Mouse (Mus musculus) forebrain, embryonic 15.5 days (tissue): ENCODE measurements around the gene Chn2. TPM values are rescaled to one million over a fixed set of nuclear protein-coding genes. Genes with fewer than 3 reads are reported as not detected.

Source experiments
- ATAC-seq: fragments of 200-750 bp; cut with Nextera tagmentation; replicated peaks from 2 replicates; pipeline ENCODE4 v1.8.0; 2017; ENCODE audit warnings: mild to moderate bottlenecking, moderate TSS enrichment, moderate library complexity
- H3K27ac ChIP-seq: fragments of 300-500 bp; sonication (generic); replicated peaks from 2 replicates; pipeline ENCODE4 v1.5.1; 2015; ENCODE audit warnings: mild to moderate bottlenecking, inconsistent platforms
- H3K27me3 ChIP-seq: fragments of 300-500 bp; sonication (generic); 2 replicates; pipeline ENCODE4 v1.6.1; 2015; ENCODE audit warnings: inconsistent platforms
- H3K36me3 ChIP-seq: fragments of 300-500 bp; sonication (generic); 2 replicates; pipeline ENCODE4 v1.6.1; 2015; ENCODE audit warnings: mild to moderate bottlenecking, inconsistent platforms
- H3K4me1 ChIP-seq: fragments of 300-500 bp; sonication (generic); 2 replicates; pipeline ENCODE4 v1.6.1; 2015; ENCODE audit warnings: inconsistent platforms
- H3K4me2 ChIP-seq: fragments of 300-500 bp; sonication (generic); replicated peaks from 2 replicates; pipeline ENCODE4 v1.6.1; 2015; ENCODE audit warnings: mild to moderate bottlenecking, inconsistent platforms
- H3K4me3 ChIP-seq: fragments of 300-500 bp; sonication (generic); 2 replicates; pipeline ENCODE4 v1.5.1; 2015; ENCODE audit warnings: mild to moderate bottlenecking, inconsistent platforms
- H3K9ac ChIP-seq: fragments of 300-500 bp; sonication (generic); replicated peaks from 2 replicates; pipeline ENCODE4 v1.6.1; 2015; ENCODE audit warnings: mild to moderate bottlenecking, inconsistent platforms
- H3K9me3 ChIP-seq: fragments of 300-500 bp; sonication (generic); 2 replicates; pipeline ENCODE4 v1.6.1; 2016; ENCODE audit warnings: inconsistent platforms
- WGBS: fragments of 180-500 bp; shearing (Covaris S2); methylation state at CpG from one replicate; pipeline ENCODE4 v1.1.7; 2015; ENCODE audit warnings: mixed read lengths; 5-methylcytosine and 5-hydroxymethylcytosine counted together
- polyA plus RNA-seq: library from polyadenylated mRNA; unstranded; fragments of >200 nt; fragmentation: Nextera tagmentation; extraction: Ambion mirVana; gene quantifications from 2 replicates; pipeline ENCODE4 v1.2.1, GENCODE M21; 2015

Chn2 gene
- polyA plus RNA-seq, 1 experiment from 2014 or later: 46.2 TPM

DNA sequence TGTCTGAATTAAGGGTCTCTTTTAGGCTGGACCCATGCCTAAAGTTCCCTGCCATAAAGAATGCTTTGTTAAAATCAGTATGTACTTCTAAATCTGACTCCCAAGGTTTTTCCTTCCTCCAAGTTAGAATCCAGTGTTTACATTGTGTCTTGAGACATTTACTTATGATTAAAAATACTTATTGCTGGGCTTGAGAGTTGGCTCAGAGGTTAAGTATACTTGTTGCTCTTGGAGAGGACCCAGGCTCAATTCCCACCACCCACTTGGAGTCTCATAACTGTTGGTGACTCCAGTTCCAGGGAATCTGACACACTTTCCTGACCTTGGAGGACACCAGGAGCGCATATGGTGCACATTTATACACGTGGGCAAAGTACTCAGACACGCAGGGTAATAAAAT lies 20.9 kb downstream of the Chn2 start:
- 97% methylated on average over 3 of the region's 3 CpGs for WGBS
- Histone ChIP-seq H3K27me3 (no peaks in the 10 kb centered on the region), H3K9ac (no peak overlapping the region), H3K4me3 (no peak overlapping the region), H3K27ac (no peak overlapping the region), H3K9me3 (no peaks in the 10 kb centered on the region), H3K4me2 (no peak overlapping the region), H3K36me3 (no peaks in the 10 kb centered on the region), H3K4me1 (peaks cover 42% of the 10 kb centered on the region)
- no peak for ATAC-seq

DNA sequence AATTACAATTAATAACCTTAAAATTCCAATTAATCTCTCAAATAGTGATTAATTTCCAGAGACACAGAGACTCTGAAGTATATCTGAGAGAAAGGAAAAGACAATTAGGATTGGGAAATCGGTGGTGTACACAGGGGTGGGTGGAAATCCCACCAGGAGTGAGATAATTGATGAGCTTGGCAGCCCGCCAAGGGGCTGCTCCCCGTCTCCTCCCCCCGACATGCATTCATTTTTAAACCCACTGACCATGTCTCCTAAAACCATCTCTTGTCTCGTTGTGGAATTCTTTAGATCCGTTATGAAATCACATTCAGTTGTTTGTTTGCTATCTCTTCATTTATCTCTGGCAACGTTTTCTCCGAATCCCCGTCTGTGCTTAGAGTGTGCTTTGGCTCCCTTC lies 22.0 kb downstream of the Chn2 start:
- Histone ChIP-seq H3K4me1 (peaks cover 30% of the 10 kb centered on the region), H3K4me2 (0 out of 2 replicates have a peak overlapping the region, but pooled peaks have one; percentile 11), H3K27ac (0 out of 2 replicates have a peak overlapping the region, but pooled peaks have one; percentile 11), H3K9ac (no peak overlapping the region), H3K36me3 (no peaks in the 10 kb centered on the region), H3K27me3 (no peaks in the 10 kb centered on the region), H3K9me3 (no peaks in the 10 kb centered on the region), H3K4me3 (no peak overlapping the region)
- no peak for ATAC-seq
- WGBS: 20% methylated on average over 9 of the region's 9 CpGs

DNA sequence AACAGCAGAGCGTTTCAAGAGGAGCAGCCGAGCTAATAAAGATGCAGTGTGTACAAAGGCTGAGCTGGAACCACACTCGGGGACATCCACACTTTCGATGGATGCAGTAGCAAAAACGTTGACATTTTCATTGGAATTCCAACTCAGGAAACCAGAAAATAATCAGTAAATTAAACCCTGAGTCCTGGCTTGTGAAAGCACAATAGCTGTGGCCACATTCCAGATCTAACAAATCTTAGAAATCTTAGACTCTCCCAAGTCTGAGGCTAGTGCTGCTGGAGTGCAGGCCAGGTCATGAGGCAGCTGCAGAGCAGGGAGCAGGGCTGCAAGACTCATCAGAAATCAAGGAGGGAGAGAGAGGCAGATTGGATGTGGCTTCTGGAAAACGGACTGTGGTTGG lies 24.5 kb downstream of the Chn2 start:
- Histone ChIP-seq H3K4me1 (peaks cover 19% of the 10 kb centered on the region), H3K36me3 (no peaks in the 10 kb centered on the region), H3K27ac (no peak overlapping the region), H3K9ac (no peak overlapping the region), H3K9me3 (no peaks in the 10 kb centered on the region), H3K4me3 (no peak overlapping the region), H3K27me3 (no peaks in the 10 kb centered on the region), H3K4me2 (no peak overlapping the region)
- ATAC-seq: no peak
- WGBS: 74% methylated on average over 6 of the region's 6 CpGs

DNA sequence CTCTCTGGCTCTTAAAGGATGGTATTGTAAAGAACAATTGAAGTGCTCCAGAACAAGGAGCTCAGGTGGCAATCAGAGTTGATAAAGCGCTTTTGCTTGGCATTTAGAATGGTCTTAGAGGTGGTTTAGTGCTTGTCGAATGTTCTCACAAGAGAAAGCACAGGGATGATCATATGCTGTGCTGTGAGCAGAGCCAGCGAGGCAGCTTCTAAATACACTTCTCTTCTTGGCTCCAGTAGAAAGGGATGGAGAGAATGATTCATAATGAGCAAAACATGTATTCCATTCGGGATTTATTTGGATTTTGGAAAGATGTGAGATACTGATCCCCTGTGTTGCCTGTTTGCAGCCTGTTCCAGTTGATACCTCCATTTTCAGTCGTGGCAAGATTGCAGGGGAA lies 28.0 kb downstream of the Chn2 start:
- Histone ChIP-seq H3K4me1 (peaks cover 21% of the 10 kb centered on the region), H3K9ac (no peak overlapping the region), H3K4me3 (no peak overlapping the region), H3K4me2 (no peak overlapping the region), H3K27me3 (no peaks in the 10 kb centered on the region), H3K36me3 (no peaks in the 10 kb centered on the region), H3K9me3 (no peaks in the 10 kb centered on the region), H3K27ac (no peak overlapping the region)
- WGBS: 66% methylated on average over 5 of the region's 5 CpGs
- no peak for ATAC-seq

DNA sequence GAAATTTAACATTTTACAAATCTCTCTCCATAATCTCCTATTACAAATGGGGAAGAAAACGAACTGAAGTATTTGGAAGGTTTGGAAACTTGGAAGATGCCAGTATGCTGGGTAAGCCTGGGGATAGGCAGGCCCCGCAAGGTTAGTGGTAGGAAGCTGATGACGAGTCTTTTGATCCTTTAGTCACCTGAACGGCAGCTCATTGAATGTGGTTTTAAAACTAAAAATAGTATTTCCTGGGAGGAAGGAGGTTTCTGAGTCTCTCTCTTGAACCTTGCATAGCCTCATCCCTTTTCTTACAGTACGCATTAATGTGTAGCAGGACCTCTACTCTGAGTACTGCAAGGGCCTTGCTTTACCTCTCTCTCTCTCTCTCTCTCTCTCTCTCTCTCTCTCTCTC lies 29.5 kb downstream of the Chn2 start:
- Histone ChIP-seq H3K4me3 (no peak overlapping the region), H3K4me1 (peaks cover 19% of the 10 kb centered on the region), H3K36me3 (no peaks in the 10 kb centered on the region), H3K27ac (no peak overlapping the region), H3K9me3 (no peaks in the 10 kb centered on the region), H3K4me2 (no peak overlapping the region), H3K27me3 (no peaks in the 10 kb centered on the region), H3K9ac (no peak overlapping the region)
- WGBS: 74% methylated on average over 5 of the region's 5 CpGs
- ATAC-seq: no peak

DNA sequence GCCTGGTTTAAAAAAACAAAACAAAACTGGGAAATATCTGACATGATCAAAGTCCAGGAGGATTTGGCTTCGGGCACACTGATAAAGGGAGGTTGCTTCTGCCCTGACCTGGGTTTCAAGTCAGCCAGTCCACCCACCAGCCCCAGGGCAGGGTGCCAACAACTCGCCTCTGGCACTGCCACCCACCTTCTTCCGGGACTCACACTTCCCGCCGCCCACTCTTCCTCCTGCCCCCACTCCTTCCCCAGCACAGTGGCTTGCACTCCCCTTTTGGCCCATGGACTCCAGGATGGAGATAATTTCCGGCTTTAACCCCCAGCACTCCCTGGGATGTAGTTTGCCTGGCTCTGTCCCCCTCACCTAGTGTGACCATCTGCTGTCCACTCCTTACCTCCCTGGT lies 31.4 kb downstream of the Chn2 start:
- no peak overlapping the region for H3K9ac ChIP-seq
- no peaks in the 10 kb centered on the region for H3K9me3 ChIP-seq
- no peak overlapping the region for H3K4me2 ChIP-seq
- no peak; the same call in 1 of the 2 replicates for ATAC-seq
- H3K4me3 ChIP-seq: no peak overlapping the region
- no peaks in the 10 kb centered on the region for H3K27me3 ChIP-seq
- 59% methylated on average over 6 of the region's 6 CpGs for WGBS
- no peaks in the 10 kb centered on the region for H3K36me3 ChIP-seq
- H3K27ac ChIP-seq: no peak overlapping the region
- peaks cover 33% of the 10 kb centered on the region for H3K4me1 ChIP-seq

DNA sequence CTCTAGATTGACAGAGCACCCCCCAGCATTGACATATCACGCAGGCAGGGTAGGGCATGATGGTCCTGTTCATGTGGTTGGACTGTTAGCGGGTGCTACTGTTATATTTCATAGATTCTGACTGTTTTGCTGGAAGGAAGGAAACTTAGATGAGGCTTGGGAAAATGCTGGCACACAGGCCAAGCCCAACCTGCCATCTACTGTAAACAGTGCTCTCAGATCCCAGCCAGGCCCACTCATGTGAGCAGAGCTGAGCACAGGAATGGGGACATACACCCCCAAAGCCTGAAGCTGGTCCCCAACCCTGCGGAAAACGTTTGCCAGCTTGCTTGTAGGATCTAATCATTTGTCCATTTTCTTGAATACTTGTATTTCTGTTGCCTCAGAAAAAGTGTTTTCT lies 32.1 kb downstream of the Chn2 start:
- ATAC-seq: peak; percentile 20; the same call in 1 of the 2 replicates
- Histone ChIP-seq H3K4me3 (no peak overlapping the region), H3K4me2 (no peak overlapping the region), H3K27me3 (no peaks in the 10 kb centered on the region), H3K27ac (no peak overlapping the region), H3K9ac (no peak overlapping the region), H3K9me3 (no peaks in the 10 kb centered on the region), H3K4me1 (peaks cover 33% of the 10 kb centered on the region), H3K36me3 (no peaks in the 10 kb centered on the region)
- WGBS: 80% methylated on average over 4 of the region's 4 CpGs

DNA sequence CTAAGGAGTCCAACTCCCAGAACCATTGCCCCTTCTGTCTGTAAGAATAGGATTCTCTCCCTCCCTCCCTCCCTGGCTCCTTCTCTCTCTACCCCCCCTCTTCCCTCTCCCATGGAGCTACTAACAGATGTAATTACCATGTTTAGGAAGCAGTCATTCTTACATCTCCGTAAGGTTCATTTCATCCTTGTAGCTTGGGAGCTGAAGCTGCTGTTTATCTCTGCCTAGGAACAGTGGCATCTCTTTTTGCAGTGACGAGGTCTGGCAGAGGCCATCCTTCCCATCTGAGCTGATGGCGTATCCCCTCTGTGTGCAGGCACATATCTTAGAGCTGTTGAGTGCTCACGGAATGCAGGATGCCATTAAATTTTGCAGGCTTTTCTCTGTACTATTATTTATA lies 35.1 kb downstream of the Chn2 start:
- Histone ChIP-seq H3K27me3 (no peaks in the 10 kb centered on the region), H3K4me3 (no peak overlapping the region), H3K9ac (no peak overlapping the region), H3K27ac (no peak overlapping the region), H3K9me3 (no peaks in the 10 kb centered on the region), H3K4me2 (no peak overlapping the region), H3K36me3 (no peaks in the 10 kb centered on the region), H3K4me1 (peaks cover 33% of the 10 kb centered on the region)
- 0 out of 2 replicates have a peak, but pooled peaks have one; percentile 19 for ATAC-seq
- WGBS: 36% methylated on average over 4 of the region's 4 CpGs

DNA sequence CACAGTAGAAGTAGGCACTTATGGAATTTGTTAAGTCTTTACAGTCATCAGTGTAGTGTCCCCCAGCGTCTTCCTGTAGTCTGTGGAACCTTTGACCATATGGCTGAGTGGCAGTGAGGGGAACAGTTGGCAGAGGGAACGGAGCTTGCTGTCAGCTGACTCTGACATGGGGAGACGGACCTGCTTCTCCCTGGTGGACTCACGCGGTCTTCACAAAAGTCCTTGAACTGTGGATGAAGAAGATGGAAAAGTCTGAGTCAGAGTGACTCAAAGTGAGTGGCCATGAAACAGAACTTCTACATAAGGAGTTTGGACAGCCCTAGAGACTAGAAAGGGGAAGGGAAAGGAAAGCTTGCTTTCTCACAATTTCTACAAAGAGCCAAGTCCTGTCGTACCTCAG lies 36.1 kb downstream of the Chn2 start:
- Histone ChIP-seq H3K4me2 (no peak overlapping the region), H3K27ac (no peak overlapping the region), H3K27me3 (no peaks in the 10 kb centered on the region), H3K9me3 (no peaks in the 10 kb centered on the region), H3K9ac (no peak overlapping the region), H3K4me1 (peaks cover 33% of the 10 kb centered on the region), H3K4me3 (no peak overlapping the region), H3K36me3 (no peaks in the 10 kb centered on the region)
- WGBS: 71% methylated on average over 6 of the region's 6 CpGs
- no peak for ATAC-seq

DNA sequence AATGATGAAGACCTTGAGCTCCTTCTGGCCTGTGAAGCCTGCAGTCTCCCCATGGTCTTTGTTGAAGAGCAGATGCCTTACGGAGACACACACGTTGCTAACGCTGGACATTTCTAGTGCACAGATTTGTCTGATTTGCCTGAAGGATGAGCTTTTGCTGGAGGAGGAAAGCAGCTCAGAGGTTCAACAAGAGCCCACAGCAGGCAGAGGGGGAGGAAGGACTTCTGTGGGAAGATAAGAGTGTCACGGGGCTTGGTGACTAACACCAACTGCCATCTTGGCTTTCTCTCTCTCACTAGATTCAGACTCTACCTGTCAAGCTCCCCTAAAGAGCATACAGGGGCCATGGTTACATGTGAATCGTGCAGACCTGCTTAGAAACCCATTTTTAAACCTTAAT lies 37.3 kb downstream of the Chn2 start:
- H3K9me3 ChIP-seq: no peaks in the 10 kb centered on the region

DNA sequence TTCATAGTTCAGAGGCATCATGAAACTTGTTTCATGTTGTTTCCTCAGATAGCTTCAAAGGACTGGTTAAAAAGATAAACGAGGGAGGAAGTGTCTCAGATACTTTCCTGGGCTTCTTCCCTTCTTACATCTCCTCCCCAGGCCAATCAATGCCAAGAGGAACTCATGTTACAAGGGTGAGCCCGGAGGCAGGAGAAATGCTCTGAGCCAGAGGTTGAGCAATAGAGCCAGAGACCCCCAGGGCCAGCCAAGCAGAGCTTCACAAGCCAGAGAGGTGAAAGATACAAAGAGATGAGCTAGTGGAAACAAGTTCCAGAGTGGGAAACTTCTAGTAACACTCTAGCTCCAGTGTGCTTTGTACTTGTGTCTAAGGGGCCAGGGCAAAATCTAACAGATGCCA lies 38.9 kb downstream of the Chn2 start:
- Histone ChIP-seq H3K9me3 (no peaks in the 10 kb centered on the region), H3K4me1 (peaks cover 14% of the 10 kb centered on the region; the same call in 1 of the 2 replicates), H3K27ac (no peak overlapping the region), H3K27me3 (no peaks in the 10 kb centered on the region), H3K36me3 (no peaks in the 10 kb centered on the region), H3K4me2 (no peak overlapping the region), H3K4me3 (no peak overlapping the region), H3K9ac (no peak overlapping the region)
- no peak for ATAC-seq
- 67% methylated on average over 2 of the region's 2 CpGs for WGBS

More for the DNA sequence above, 37.3 kb downstream of the Chn2 start:
- Histone ChIP-seq H3K36me3 (no peaks in the 10 kb centered on the region), H3K4me2 (no peak overlapping the region), H3K4me3 (no peak overlapping the region), H3K4me1 (peaks cover 23% of the 10 kb centered on the region), H3K27ac (no peak overlapping the region), H3K9ac (no peak overlapping the region), H3K27me3 (no peaks in the 10 kb centered on the region)
- no peak for ATAC-seq
- 90% methylated on average over 5 of the region's 5 CpGs for WGBS

DNA sequence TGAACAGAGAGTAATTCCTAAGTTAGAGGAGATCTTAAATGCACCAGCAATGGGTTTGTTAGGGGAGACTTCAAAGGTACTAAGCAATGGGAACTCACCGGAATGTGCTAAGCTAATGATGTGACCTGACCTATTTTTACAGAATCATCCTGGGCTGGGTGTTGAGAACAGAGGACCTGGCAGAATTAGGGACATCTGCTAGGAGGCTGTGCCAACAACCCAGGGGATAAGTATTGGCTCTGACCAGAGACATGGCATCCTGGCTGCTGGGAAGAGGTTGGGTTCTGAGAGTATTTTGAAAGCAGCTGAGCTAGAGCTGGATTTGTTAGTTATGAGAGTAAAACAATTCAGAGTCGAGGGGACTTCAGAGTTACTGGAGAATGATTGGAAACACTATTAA lies 40.5 kb downstream of the Chn2 start:
- no peak overlapping the region for H3K27ac ChIP-seq
- peaks cover 7% of the 10 kb centered on the region; the same call in 1 of the 2 replicates for H3K4me1 ChIP-seq
- H3K9ac ChIP-seq: no peak overlapping the region
- no peaks in the 10 kb centered on the region for H3K9me3 ChIP-seq
- H3K36me3 ChIP-seq: no peaks in the 10 kb centered on the region
- H3K4me2 ChIP-seq: no peak overlapping the region
- no peak for ATAC-seq
- WGBS: 79% methylated on average over 2 of the region's 2 CpGs
- H3K4me3 ChIP-seq: no peak overlapping the region
- H3K27me3 ChIP-seq: no peaks in the 10 kb centered on the region

DNA sequence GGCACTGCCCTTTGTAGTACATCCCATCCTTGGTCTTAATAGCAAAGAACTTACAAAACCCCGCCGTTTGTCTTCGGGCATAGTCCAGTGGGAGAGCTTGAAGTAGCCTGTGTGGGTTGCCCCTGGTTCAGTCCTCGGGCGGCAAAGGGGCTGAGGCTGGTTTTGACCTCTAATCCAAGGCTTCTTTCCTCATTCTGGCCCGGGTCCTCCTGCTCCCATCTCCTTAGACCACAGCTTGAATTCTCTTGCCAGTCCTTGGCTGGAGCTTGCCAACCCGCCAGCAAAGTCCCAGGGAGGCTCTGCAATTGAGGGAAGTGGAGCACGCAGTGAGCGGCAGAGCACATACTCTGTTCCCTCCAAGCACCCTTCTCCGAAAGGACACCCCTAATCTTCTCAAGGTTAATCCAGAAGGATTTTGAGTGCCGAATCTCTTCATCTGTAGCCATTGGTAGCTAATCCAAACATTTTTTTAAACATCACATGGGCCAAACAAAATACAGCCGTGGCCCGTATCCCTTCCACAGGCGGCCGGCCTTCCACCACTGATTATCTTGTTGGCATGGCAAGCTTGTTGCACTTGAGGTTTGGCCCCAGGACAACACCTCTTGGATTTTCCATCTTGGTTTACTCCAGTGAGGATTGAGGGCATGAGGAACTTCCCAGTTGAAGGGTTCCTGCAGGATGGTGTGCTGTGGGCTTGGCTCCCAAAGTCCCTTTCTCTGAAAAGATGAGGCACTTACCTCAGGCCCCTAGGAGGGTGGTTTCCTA lies 41.3 kb downstream of the Chn2 start:
- Histone ChIP-seq H3K27ac (no peak overlapping the region), H3K9me3 (no peaks in the 10 kb centered on the region), H3K4me2 (no peak overlapping the region), H3K27me3 (no peaks in the 10 kb centered on the region), H3K4me1 (no peaks in the 10 kb centered on the region), H3K4me3 (no peak overlapping the region), H3K9ac (no peak overlapping the region), H3K36me3 (no peaks in the 10 kb centered on the region)
- ATAC-seq: no peak
- 94% methylated on average over 15 of the region's 15 CpGs for WGBS
